Mouse (Mus musculus) adipocyte (in vitro differentiated cells): ENCODE data around the gene Foxn1.

Experiments
- DNase-seq: peaks from one replicate; pipeline ENCODE4 v3.0.0-alpha.2; 2016; ENCODE audit warnings: low spot score

The Foxn1 gene

DNA sequence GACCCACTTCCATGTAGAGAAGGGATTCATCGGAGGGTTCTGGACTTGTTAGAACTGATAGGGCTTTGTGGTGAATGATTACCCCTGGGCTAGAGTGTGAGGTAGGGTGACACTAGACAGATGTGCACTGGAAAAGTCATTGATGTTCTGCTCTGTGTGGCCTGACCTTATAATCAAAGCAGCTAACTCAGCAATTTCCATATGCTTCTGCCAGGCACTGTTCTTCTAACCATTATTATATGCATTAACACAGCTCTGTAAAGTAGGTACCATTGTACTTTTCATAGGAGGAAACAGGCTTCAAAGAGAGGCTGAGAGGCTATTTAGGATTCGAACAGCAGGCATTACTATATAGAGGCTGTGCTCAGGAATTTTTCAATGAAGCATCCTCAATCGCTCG lies 59.1 kb downstream of the Foxn1 start:
- DNase-seq, result no peak

DNA sequence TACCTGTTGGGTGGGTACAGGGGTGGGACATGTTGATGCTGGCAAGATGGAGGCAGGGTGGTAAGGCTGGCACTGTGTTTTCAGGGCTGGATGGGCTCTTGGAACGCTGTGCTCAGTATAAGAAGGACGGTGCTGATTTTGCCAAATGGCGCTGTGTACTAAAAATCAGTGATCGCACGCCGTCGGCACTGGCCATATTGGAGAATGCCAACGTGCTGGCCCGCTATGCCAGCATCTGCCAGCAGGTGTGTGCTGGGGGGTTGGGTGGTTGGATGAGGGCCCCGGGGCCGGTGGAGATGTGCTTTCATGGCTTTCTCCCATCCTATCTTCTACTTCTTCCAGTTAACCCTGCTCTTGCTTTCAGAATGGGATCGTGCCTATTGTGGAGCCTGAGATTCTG lies 61.4 kb downstream of the Foxn1 start:
- DNase-seq, result no peak

DNA sequence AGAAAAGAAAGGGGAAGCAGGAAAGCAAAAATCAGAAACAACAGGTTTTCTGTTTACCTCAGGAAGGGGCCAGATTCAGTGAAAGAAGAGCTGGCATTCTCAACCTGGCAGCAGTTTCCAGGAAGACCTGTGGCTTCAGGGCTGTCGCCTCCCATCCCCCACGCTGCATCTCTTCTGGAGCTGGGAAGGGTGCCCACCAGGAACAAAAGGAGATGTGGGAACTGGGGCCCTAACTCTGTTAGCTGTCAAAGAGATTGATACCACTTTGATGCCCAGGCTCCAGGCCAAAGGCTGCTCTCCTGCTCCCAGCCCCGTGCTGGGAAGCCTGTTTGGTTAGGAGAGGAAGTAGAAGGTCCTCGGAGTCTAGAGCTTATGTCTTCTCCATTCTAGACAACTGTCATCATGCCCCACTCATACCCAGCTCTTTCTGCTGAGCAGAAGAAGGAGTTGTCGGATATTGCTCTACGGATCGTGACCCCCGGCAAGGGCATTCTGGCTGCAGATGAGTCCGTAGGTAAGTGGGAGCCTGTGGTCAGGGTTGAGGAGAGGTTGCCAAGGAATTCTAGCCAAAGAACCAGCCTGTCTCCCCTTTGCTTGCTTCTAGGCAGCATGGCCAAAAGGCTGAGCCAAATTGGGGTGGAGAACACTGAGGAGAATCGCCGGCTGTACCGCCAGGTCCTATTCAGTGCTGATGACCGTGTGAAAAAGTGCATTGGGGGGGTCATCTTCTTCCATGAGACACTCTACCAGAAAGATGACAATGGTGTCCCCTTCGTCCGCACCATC lies 62.2 kb downstream of the Foxn1 start:
- DNase-seq, result no peak

DNA sequence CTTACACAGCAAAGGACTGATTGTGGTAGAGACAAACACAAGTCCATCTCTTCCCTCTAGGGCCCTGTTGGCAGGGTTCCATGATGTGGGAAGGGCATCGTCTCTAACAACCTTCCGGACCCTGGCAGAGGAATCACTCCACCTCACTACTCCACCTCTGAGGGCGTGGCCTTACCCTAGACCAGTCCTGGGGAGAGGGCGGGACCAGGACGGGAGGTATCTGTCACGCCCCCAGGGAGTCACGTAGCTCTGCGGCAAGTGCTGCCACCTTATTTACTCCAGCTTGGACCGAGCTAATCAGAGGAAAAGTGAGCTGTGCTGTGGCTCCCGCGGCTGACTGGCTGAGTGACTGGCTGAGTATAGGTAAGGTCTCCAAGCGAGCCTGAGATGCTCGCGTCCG lies 63.5 kb downstream of the Foxn1 start, which contains the start of gene Aldoc:
Gene Aldoc, plus strand, starts transcription at position 109 of the 400 bp plus-strand sequence.
- DNase-seq, result no peak

DNA sequence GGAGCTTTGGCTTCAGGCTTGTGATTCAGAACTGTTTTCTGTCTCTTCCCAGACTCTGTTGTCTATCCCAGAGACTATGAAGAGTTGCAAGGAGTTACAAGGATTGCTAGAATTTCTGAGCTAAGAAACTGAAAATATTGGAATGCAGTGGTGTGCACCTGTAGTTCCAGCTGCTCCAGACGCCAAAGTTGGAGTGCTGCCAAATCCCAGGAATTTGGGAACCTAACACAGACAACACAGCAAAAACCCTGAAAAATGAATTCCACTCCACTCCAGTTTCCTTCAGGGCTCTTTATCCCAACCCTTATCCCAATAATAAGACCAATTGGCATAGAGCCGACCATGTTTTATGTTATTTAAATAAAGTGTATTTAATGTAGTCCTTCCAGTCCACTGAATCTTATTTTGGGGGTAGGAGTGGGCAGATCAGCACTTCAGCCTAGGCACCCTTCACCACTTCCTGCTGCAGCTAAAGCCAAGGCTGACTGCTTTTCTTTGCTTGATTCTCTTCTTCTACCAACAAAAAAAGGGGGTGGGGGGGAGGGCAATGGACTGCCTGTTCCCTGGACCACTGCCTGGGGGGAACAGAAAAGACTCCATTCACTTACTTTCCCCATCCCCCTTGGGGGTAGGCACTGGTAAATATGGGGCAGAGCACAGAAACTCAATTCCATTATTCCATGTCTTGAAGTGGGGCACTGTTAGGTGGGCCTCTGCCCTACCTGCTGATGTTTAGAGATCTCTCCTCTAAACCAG lies 64.1 kb downstream of the Foxn1 start:
- DNase-seq, result no peak

DNA sequence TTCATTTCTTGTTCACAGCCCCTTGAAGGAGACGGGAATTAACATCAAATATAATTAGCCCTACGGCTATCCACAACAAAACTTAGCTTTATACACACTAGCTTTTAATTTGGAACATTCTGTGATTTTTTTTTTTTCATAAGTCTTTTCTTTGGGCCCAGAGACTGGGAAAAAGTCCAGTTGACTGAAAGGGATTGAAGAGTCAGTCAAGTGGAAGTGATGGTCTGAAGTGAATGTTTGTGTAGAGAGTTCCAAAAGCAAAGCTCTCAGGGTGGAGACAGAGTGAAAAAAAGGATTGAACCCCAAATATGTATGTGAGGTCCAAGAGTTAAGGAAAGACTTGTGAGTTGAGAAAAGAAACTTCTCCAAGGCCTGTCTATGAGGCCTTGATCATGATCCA lies 67.9 kb downstream of the Foxn1 start:
- DNase-seq, result no peak

DNA sequence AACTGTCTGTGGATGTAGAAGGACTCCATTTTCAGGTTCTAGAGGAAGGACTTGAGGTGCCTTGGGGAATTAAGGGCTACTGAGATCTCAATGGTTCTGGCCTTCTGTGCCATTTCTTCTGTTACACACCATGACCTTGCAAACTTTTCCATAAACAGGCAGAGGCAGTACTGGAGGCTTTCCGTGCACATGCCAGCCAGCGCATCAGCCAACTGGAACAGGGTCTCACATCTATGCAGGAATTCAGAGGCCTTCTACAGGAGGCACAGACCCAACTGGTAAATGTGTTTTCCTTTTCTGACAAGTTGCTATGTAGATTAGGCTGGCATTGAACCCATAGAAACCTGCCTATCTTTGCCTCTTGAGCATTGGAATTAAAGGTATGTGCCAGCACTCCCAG lies 72.7 kb downstream of the Foxn1 start:
- peak; percentile 28 for DNase-seq

DNA sequence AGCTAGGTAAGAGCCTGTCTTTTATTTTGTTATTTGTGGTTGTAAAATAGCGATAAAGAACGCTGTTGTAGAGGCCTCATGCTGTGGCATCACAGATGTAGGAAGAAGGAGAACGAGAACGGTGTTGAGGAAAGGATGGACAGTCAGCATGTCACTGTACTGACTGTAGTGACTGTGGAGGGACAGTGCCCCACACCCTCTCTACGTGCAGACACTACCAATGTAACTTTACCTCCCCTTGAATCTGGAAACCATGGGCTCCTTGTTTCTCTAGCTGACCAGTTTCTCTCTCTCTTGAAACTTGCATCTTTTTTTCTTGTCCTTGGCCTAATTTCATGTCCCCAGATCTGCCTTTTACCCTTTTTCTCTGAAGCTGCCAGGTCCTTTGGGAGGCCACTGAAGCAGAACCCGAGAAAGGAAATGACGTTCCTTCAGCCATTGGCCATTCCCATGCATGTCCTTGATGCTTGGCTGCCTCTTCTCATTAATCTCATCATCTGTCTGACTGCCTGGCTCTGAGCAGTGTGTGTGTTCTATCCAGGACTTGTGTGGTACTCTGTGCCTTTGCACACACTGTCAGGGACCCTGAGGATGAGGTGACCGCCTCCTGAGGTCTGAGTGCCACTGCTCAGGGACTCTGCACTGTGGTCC lies 75.4 kb downstream of the Foxn1 start:
- no peak for DNase-seq
